Mouse (Mus musculus) testis, adult 2 months (tissue): ENCODE data around the gene Cox10.

Experiments used
- CTCF ChIP-seq: fragments of 200-500 bp; IDR thresholded peaks from 2 replicates; pipeline ENCODE4 v1.5.1; 2012; ENCODE audit warnings: low read depth, mild to moderate bottlenecking, inconsistent platforms, low read length, moderate library complexity; ENCODE audit not compliant: control insufficient read depth, insufficient read depth, insufficient replicate concordance
- POLR2A ChIP-seq: fragments of 200-500 bp; IDR thresholded peaks from 2 replicates; pipeline ENCODE4 v1.6.1; 2012; ENCODE audit warnings: low read depth, mild to moderate bottlenecking, inconsistent platforms, low read length, moderate library complexity; ENCODE audit not compliant: control insufficient read depth

DNA sequence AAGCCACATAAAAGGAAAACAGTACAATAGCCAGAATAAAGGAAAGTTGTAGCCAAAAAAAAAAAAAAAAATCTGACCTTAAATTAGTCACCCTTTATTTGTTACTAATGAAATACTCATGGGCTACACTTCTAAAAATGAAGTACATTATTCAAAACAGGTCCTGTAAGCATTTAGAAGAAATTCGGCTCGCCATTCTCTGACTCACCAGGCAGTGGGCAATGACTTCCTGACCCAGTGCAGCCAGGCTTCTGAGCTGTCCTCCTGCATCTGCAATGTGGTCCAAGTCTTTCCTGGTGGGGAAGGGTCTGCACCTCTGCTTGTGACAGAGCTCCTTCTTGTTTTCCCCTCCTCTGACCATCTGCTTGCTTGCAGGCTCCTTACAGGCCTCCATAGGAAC, 13.3 kb downstream of the Cox10 start:
- TF ChIP-seq POLR2A, result no peak
- no peak for TF ChIP-seq CTCF
